Mouse (Mus musculus): ENCODE results near the gene Cts7.

Gene Cts7

DNA sequence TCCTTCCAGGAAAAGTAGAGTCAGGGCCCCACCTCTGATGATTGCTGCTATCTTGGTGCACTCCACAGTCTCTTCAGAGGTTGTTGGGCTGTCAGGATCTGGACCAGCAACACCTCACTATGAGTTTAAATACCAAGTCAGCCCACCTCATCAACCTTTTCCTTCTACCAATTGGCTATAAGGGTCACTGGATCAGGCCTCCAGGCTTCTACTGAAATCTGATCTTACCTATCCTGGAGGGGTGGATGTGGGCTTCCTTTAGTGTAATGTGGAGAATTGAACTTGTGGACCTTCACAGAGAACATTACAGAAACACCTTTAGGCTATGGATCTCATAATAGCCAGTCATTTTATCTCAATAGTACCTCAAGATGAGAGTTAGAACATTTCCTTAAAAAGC lies at the start of gene Cts7:
Cts7 (minus strand) TSS at position 101 of the 400 bp plus-strand sequence.
- DNase-seq (ENCODE audit: low spot score) = no peak
